Mouse (Mus musculus) skeletal muscle tissue, adult 2 months (tissue): ENCODE measurements around the gene Plin3.

Experiments
- DNase-seq: peaks from one replicate; pipeline ENCODE4 v3.0.0-alpha.2; 2012; ENCODE audit warnings: low read depth, low spot score

Plin3 gene

DNA sequence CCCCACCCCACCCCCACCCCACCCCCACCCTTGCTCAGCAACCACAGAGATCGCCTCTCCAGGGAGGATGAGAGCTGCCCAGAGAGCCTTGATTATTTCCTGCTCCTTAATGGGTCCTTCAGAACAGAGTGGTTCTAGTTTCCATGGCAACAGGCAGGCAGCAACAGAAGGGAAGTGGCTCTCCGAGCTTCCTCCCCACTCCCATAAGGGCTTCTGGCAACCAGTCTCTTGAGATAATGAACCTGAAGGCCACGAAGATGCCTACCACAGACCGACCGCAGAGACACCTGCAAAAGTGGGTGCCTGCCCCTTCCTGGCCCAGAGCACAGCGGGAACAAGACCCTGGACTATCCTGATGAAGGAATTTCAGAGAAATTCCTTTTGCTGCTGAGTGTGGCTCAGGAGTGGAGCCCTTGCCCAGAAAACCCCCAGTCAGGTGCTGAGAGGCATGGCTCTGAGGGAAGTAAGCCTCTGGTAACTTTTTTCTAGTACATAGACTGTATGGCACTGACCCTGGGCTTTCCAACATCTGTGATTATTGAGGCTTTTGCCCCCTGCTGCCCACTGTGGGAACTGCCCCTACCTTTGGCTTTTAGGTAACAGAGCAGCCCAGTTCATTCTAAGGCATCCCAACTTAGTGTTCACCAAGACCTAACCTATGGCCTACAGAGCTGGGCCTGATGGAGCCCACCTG, 41.4 kb downstream of the Plin3 start:
- peak; percentile 21 for DNase-seq

DNA sequence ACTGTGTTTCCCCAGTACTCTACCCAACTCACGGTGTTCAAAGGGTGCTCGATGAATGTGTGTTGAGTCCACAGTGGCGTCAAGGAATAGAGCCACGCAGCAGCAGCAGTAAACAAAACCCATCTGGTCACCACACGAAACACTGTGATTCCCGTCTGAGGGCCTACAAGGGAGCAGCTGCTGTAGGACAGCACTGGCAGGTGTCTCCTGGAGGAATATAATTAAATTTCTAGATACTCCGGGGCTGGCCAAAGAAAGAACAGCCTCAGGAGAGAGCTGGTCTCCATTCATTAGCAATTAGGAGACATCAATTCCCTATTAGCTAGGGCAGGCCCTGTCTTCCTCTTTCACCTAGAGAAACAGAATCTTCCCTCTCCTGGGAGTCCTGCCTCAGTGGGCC, 47.1 kb downstream of the Plin3 start:
- DNase-seq, result no peak

DNA sequence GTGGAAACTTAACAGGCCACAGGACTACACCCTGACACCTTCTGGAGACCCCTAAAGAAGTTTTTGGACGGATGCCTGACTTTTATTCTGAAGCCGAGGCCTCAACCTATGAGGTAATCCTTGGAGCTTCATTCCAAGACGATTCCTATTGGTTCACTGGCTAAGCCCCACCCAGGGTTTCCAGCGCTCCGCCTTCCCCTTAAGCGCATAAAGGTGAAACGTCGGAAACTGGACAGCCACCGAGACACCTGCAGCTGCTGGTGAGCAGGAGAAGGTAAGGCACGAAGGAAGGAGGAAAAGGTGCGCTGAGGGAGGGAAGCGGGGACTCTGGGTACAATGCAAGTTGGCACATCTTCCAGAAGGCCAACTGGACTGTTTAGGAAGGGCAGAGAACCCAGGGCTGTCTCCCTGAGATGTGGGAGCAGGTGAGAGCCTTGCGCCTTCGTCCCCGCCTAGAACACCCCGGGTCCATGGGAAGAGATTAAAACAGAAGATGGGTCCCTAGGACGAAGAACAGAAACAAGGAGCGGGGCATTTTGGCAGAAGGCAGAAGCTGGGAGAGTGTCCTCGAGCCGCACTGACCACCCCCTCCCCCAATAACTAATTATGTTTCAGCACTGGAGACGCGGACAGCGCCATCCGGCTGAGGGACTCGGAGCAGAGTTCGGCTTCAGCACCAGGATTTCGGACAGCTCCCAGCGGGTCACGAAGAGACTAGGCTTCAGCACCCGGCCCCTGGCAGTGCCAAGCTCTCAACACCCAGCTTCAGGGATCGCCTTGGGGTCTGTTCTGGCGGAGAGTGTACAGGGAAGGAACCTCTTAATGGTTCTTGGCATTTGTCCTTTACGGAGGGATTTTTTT, 50.9 kb downstream of the Plin3 start:
- peak; percentile 74 for DNase-seq

DNA sequence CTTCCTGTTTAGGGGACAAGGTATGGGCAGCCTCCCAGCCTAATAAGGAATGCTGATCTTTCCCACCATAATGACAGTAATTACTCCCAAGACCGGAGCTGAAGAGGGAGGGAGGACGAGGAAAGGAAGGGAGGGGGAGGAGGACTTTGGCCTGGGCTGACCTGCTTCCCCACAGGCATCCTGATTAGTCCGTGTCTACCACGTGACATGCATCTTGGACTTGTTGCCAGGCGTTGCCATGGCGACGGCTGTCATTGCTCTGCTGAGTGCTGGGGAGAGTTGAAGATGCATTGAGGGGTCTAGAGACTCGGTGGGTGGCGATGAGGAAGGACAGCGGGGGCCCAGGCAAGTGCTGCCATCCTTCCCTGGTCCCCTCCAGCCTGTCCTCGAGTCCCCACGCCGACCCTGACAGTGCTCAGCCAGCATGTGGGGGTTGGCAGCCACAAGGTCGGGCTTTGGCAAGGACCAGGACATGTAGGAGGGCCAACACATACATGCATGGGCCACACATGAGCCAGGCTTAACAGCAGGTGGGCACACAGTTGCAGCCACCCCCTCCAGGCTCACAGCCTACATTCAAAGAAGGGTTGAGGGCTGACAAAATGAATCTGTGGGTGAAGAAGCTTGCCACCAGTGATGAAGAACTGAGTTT, 58.7 kb downstream of the Plin3 start:
- DNase-seq, result no peak

DNA sequence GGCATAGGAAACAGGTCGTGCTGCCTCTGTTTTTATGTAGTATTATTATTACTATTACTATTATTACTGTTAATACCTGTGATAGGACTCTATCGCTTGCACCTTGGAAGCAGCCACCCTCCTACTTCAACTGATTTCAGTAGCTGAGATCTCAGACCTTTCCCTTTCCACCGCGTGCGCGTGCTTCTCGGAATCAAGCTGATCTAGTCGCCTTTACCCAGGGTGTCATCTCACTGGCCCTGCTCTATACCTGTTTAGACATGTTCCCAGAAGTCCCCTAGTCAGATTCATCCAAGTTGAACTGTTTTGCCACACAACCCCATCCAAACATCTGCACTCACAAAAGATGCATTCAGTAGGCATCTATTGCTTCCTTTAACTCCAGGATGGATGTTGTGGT, 59.3 kb downstream of the Plin3 start:
- DNase-seq, result no peak

DNA sequence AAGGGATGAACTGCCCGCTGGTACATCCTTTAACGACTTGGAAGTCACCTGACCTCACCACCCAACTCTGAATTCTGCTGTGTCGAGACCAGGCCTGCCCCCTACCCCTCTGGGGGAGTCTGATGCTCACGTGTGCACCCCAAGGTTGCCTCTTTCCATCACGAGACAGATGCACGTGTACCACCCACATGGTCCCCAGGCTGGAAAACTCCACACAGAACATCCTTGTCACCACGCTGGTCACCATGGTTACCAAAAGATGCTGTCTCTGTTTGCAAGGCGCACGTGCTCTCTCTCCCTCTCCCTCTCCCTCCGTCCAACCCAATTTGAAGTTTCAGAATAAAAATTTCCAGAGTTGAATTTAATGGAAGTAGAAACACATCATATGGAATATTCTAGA, 62.7 kb downstream of the Plin3 start:
- DNase-seq, result no peak
